Mouse (Mus musculus) kidney, adult 8-10 months (tissue): ENCODE data around the gene Mettl22.

Source experiments
- DNase-seq, 2 experiments: peaks; one replicate each; pipeline ENCODE4 v3.0.0; 2022

The Mettl22 gene

DNA sequence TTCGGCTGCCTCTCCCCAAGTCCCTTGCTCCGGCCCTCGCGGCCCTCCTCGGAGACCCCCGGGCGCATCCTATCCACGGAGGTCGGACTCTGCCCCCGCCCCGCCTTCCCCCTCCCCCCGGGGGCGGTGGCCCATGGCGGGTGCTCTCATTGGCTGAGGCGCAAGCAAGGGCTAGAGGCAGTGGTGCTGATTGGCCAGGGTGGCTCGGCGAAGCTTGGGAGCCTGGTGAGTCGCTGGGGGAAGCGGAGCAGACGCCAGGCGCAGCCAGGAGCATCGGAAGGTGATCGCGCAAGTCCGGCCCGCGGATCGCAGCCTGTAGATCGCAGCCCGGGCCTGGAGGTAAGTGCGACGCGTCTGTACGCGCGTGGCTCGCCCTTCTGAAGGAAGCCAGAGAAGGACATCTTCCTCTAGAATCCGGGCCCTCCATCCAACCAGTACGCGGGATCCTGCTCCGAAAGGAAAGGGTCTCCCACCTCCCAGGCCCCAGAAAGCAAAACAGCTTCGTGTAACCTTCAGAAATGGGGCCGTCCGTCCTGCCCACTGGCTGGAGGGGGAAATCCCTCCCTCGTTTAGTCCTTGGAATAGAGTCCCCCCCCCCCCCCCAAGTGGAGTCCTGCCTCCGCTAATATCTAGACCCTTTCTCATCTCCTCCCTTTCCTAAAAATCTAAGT, 42.8 kb downstream of the Mettl22 start, which contains the start of gene Abat:
Gene Abat, plus strand, starts transcription at position 194 of the 671 bp plus-strand sequence.
- peak; percentile 97 to 98 for DNase-seq

DNA sequence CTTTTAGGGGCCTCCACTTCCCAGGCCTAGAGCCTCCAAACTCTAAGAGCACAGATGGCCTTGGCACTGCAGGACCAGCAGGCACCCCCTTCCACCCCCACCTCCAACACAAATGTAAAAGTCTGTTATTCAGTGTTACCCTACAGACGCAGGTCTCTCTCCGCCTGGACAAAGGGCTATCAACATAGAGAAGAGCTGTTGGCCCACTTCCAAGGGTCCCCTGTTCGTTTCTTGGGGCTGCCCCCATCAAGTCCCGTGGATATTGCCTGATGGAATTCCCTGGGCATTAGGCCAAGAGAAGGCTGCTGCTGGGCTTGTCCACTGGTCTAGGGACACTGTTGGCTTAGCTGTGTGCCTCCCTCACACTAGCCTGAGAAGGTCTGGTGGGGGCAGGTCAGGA, 43.6 kb downstream of the Mettl22 start:
- DNase-seq = peak; percentile 60 to 72

DNA sequence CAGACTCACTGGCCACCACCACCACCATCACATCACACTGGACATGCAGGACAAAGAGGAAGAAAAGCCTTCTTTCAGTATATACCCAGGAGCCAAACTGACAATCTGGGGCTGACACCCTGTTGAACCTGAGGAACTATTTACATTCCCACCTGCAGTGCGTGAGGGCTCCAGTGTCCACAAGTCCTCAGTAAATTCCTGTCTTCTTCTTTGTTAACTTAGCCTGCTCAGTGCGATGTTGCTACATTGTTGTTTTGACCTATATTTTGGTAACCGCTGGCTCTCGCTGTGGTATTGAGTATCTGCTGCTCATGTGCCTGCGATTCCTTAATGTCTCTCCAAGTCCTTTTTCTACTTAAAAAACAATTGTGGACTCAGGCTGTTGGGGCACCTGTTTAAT, 49.9 kb downstream of the Mettl22 start:
- no peak for DNase-seq

DNA sequence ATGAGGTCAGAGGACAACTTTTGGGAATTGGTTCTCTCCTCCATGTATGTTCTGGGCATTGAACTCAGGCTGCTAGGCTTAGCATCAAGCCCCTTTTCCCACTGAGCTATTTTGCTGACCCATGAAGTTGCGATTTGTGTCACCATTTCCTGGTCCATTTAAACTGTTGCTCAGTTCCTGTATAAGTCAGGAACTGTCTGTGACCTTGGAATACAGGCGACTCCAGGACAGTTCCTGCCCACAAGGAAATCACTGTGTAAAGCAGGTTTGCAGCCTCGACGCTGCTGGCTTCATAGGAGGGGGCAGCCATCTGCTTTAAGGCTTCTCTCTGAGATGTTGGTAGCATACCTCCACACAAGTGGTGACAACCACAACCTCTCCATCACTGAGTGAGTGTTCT, 50.7 kb downstream of the Mettl22 start:
- no peak for DNase-seq

DNA sequence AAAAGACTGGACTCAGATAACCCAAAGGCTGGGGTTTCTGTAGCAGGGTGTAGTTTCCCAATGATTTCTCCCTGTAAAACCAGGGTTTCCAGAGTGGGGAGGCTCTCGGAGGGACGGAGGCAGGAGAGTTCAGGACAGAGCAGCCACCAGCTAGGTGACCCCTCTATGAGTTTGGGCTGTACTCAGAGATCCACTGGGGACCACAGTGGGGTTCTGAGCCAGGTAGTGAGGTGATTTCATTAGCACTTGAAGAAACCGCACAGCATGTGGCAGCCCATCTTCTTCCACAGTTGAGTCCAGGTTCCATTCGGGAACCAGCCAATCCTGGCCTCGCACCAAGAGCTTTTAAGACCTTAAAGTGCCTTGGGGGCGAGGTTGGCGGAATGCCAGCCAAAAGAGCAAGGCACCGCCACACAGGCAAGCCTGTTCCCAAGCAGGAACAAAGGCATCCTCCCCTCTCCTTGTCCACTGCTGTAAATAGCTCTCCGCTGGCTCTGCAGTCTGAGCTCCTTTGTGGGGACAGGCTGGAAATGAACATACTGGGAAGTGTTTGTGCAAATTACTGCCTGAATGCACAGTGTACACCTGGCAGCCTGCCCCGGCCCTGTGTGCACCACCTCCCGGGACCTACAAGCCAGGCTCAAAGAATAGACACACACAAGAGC, 53.0 kb downstream of the Mettl22 start:
- DNase-seq = peak; percentile 31 to 32

- DNase-seq = no peak
These were observed 53.7 kb downstream of the Mettl22 start for GRCm38 (mm10) chr16:8524163-8524847.

DNA sequence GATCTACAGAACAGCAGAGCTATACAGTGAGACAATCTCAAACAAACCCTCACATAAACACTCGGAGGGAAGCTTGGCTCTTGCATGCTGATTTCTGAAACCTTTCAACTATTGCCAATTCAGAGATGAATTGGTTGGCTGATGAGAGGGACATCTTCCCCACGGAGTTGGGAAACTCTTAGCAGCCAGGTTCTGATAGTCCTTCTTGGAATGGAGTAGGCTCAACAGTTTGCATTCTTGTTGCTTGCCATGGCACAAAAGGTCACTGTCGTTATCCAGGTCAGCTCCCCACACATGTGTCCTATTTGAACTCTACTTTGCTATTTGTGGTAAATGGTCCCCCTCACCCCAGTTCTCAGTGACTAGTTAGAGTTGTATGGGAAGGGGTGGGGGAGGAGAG, 54.7 kb downstream of the Mettl22 start:
- DNase-seq = no peak

- no peak for DNase-seq
These were observed 55.3 kb downstream of the Mettl22 start for GRCm38 (mm10) chr16:8525877-8526276.

GRCm38 (mm10) chr16:8529389-8529788, 58.8 kb downstream of the Mettl22 start:
- DNase-seq = no peak

DNA sequence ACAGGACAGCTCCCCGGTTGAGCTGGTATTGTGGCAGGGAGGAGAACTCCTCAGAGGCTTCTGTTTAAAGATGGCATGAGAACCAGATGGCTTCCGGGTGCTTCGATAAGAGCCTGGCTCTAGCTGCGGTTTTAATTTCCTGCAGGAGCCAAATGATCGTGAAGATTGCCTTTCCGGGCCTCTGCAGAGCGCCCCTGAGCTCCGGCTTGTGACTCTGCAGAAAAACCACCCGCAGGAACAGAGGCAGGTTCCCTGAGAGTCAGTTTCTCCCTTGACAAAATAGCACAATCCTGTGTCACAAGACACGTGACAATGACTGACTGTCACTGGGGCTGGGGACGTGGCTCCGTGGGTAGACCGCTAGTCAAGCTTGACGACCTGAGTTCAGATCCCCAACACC, 59.4 kb downstream of the Mettl22 start:
- DNase-seq = no peak

GRCm38 (mm10) chr16:8532461-8532860, 61.9 kb downstream of the Mettl22 start:
- DNase-seq = no peak

- no peak for DNase-seq
These were observed 62.3 kb downstream of the Mettl22 start for GRCm38 (mm10) chr16:8532894-8533293.

GRCm38 (mm10) chr16:8533477-8533876, 62.9 kb downstream of the Mettl22 start:
- no peak for DNase-seq

DNA sequence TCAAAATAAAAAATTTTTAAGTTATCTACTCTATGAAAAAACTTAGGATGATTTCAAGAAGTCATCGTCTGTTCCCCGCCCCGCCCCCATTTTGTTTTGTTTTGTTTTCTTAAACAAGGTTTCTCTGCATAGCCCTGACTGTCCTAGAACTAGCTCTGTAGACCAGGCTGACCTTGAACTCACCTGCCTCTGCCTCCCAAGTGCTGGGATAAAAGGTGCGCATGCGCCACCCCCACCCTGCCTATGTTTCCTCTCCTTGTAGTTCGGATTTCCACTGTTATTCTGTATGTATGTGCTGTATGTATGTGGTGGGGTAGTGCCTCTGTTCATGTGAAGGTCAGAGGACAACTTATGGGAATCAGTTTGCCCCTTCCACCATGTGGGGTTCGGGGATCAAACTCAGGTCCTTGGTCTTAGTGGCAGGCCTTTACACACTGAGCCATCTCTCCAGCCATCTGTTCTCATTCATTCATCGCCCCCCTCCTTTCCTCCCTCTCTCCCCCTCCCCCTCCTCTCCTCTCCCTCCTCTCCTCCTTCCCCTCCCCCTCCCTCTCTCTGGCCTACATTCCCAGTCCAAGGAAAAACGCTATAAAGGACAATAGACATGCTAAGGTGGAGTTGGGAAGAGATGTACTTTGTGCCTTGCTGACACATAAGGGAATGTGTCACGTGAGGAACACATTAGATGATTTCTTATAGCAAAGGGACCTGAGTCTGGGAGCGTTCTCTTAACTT, 64.0 kb downstream of the Mettl22 start:
- no peak for DNase-seq

DNA sequence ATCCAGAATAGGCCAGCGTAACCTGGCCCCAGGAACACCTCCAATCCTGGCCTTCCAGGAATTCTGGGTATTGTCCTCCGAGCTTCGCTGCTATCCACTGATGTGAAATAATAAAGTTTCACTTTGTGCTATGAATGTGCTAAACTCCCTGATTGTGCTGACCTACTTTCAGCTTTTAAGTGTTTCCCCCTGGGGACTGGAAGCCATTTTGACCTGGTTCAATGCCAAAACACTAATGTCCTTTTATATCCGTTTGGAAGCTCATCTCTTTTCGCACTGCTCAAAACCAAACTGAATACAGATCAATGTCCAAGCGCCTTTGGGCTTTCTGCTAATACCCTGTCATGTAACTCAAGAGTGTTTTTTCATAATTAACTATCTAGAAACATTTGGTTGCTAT, 64.8 kb downstream of the Mettl22 start:
- no peak for DNase-seq

DNA sequence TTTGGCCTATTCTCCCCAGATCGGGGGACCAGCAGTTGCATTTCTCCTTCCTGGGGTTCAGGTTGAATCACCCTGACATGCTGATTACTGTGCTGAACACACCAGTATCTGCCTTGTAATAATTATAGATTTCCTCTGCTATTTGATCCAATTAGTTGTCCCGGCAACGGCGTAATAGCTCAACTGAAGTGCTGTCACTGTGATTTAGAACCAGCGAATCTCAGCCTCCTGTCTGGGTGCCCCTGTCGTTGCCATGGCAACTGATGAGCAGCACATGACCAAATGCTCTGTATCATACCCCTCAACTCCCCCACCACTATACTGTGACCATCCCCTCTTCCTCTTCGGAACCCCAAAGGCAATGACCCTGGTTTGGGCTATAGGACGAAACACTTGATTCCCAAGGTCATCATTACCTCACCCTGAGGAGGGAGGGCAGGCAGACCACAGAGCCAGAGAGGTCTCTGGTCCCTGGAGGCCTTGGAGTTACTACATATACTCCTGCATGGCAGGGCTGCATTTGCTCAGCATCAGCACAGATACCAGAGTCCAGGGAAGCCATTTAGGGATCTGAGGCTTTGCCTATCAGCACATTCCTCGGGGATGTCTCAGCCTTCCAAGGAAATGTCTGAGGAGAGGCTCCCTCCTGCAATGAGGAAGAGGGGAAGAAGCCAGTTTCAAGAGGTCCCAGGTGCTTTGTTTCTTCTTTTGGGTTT, 68.7 kb downstream of the Mettl22 start:
- no peak for DNase-seq
